Mouse (Mus musculus): ENCODE measurements around the gene Dpm2.

- TF ChIP-seq CTCF (IDR thresholded peaks at IDR 0.05; ENCODE audit: control insufficient read depth, insufficient read depth, insufficient read length) (no peak), USF1 (IDR thresholded peaks at IDR 0.05; ENCODE audit: low read depth) (no peak), MAX (IDR thresholded peaks at IDR 0.05) (no peak), MYOG (IDR thresholded peaks at IDR 0.05; ENCODE audit: control insufficient read depth, extremely low read depth, insufficient read length) (no peak), MYOD1 (IDR thresholded peaks at IDR 0.05; ENCODE audit: control insufficient read depth, insufficient read length, low read depth) (peak; percentile 31)
Observed at GRCm38 (mm10) chr2:32618051-32618450, 47.4 kb downstream of the Dpm2 start.

Measured in C2C12 (cell line).